Mouse (Mus musculus): ENCODE results near the gene Pde10a. TPM values are rescaled to one million over a fixed set of nuclear protein-coding genes. Genes with fewer than 3 reads are reported as not detected.

Gene Pde10a
- polyA plus RNA-seq, 1 experiment from 2014 or later, result 4.4 TPM

DNA sequence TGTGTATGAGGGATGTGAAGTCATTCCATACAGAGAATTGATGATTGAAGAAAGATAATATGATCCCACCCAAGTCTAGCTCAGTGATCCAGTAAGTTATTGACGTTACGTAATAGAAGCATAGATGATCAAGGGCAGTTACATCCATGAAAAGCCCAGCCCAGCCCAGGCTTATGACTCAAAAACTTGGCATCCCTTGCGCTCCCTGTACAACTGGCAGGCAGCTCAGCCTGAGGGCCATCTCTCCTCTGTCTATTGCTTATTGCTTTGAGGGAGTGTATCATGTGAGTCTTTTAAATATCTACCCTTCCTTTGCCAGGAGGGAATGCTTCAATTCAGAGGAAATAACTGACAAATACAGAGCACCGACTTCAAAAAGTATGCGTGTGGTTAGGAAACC, 232.4 kb downstream of the Pde10a start:
- H3K9ac ChIP-seq (replicated peaks), result no peak overlapping the region
- no peak overlapping the region for H3K27ac ChIP-seq
- no peaks in the 10 kb centered on the region for H3K9me3 ChIP-seq
- H3K4me1 ChIP-seq (replicated peaks), result no peaks in the 10 kb centered on the region
- no peak for ATAC-seq (ENCODE audit: insufficient number of reproducible peaks, insufficient read depth, low FRiP score, low TSS enrichment, low read depth)
- no peak overlapping the region for H3K4me3 ChIP-seq (replicated peaks)
- no peak overlapping the region for H3K4me2 ChIP-seq
- H3K36me3 ChIP-seq, result no peaks in the 10 kb centered on the region
- no peaks in the 10 kb centered on the region for H3K27me3 ChIP-seq
- WGBS, result 88% methylated on average over 5 of the region's 5 CpGs

DNA sequence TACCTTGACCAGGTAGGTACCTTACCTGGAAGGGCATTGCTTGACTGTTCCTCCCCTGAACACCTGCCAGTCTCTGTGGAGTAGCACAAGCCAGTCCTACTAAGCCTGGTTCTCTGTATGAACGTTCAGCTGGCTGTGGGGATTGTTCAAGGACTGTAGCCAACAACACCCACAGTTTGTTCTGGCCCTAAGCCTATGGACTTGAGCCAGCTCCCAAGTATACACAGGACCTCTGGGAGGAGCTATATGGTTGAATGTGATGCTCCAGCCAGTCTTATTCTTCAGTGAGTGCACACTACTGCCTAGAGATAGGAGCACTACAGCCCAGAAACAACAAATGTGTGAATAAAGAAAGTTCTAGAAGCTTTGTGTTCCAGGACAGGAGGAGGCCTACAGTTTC, 238.1 kb downstream of the Pde10a start:
- no peak overlapping the region for H3K4me2 ChIP-seq
- H3K36me3 ChIP-seq, result no peaks in the 10 kb centered on the region
- no peak overlapping the region for H3K4me3 ChIP-seq (replicated peaks)
- no peaks in the 10 kb centered on the region for H3K4me1 ChIP-seq (replicated peaks)
- no peak overlapping the region for H3K9ac ChIP-seq (replicated peaks)
- no peaks in the 10 kb centered on the region for H3K27me3 ChIP-seq
- no peak overlapping the region for H3K27ac ChIP-seq
- no peak for ATAC-seq (ENCODE audit: insufficient number of reproducible peaks, insufficient read depth, low FRiP score, low TSS enrichment, low read depth)
- 59% methylated on average over 1 of the region's 1 CpGs for WGBS
- H3K9me3 ChIP-seq, result no peaks in the 10 kb centered on the region

DNA sequence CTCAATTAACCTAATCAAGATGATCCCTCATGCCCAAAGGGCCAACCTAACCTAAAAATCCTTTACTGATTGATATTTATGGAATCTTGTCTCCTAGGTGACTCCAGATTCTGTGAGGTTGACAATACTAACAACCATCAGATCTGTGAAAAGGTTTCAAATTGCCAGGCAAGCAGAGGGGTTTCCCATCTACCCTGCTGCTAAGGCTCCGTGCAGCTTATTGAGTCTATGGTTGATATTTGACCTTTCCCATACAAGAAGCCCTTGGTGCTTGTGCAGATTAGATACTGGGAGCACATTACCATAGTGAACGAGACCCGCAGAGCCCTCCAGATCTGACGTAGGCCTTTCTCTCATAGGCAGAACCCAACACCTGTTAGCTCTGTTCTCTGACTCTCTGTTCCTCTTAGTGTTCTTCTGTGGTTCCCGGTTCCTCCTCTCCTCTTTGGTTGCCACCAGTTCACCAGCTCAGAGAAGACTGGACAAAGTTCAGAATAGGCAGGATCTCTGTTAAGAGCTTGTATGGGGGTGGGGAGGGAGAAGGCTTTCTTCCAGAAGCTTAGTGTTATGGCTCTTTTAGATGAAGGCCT, 240.9 kb downstream of the Pde10a start:
- Histone ChIP-seq H3K27me3 (no peaks in the 10 kb centered on the region), H3K27ac (no peak overlapping the region), H3K4me1 (replicated peaks) (no peaks in the 10 kb centered on the region), H3K9ac (replicated peaks) (no peak overlapping the region), H3K4me3 (replicated peaks) (no peak overlapping the region), H3K36me3 (no peaks in the 10 kb centered on the region), H3K4me2 (no peak overlapping the region), H3K9me3 (no peaks in the 10 kb centered on the region; the same call in 1 of the 2 replicates)
- WGBS, result 88% methylated on average over 5 of the region's 5 CpGs
- ATAC-seq (ENCODE audit: insufficient number of reproducible peaks, insufficient read depth, low FRiP score, low TSS enrichment, low read depth), result no peak

DNA sequence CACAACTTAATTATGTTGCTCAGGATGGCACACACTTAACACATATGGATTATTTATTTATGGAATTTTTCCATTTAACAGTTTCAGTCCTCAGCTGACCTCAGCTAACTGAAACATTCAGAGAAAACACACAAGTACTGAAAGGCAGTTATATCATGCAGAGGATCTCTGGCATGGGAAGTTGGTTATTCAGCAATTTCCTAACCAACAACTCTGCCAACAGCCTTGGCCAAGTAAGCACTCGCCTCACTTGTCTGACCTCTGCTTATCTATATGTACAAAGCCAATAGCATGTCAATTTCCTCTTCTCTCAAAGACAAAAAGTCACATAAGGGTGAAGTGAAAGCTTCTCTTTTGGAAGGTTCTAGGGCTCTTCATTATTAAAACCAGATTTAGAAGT, 244.0 kb downstream of the Pde10a start:
- no peak overlapping the region for H3K9ac ChIP-seq (replicated peaks)
- H3K4me3 ChIP-seq (replicated peaks), result no peak overlapping the region
- H3K27ac ChIP-seq, result no peak overlapping the region
- ATAC-seq (ENCODE audit: insufficient number of reproducible peaks, insufficient read depth, low FRiP score, low TSS enrichment, low read depth), result no peak
- no peaks in the 10 kb centered on the region for H3K4me1 ChIP-seq (replicated peaks)
- H3K36me3 ChIP-seq, result no peaks in the 10 kb centered on the region
- H3K27me3 ChIP-seq, result no peaks in the 10 kb centered on the region
- H3K4me2 ChIP-seq, result no peak overlapping the region
- WGBS, result 83% methylated on average over 1 of the region's 1 CpGs
- no peaks in the 10 kb centered on the region; the same call in 1 of the 2 replicates for H3K9me3 ChIP-seq

DNA sequence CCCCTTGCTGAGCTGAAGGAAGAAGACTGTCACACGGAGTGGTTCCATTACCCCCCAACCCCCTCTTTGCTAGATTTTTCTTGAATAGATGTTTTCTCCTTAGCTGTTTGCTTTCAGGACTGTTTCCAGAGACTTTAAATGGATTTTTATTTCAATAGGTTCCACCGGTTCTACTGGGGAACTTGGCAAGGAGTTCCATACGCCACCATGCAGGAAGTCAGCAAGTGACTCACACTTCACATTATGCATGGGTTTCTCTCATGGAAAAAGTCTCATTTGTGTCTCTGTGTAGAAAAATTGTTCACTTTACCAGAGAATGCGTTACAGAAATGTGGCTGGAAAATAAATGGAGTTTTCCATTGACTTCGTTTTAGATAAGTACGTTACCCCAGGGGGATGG, 248.2 kb downstream of the Pde10a start:
- Histone ChIP-seq H3K4me1 (replicated peaks) (no peaks in the 10 kb centered on the region), H3K9me3 (no peaks in the 10 kb centered on the region; the same call in 1 of the 2 replicates), H3K36me3 (no peaks in the 10 kb centered on the region), H3K27ac (no peak overlapping the region), H3K27me3 (no peaks in the 10 kb centered on the region; the same call in 1 of the 2 replicates), H3K4me3 (replicated peaks) (no peak overlapping the region), H3K9ac (replicated peaks) (no peak overlapping the region), H3K4me2 (no peak overlapping the region)
- WGBS, result 89% methylated on average over 6 of the region's 6 CpGs
- ATAC-seq (ENCODE audit: insufficient number of reproducible peaks, insufficient read depth, low FRiP score, low TSS enrichment, low read depth), result no peak

DNA sequence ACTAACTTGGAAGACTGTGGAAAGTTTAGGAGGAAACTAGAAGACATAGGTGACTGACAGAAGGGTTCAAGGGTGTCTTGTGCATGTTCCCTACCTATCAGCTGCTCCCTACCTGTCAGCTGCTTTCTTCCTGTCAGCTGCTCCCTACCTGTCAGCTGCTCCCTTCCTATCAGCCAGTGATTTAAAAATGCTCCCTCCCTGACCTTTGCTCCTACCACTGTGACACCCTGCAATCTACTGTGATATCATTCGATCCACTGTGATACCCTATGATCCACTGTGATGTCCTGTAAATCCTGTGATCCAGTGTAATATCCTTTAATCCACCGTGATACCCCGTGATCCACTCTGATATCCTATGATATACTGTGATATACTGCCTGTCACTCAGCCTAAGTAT, 249.1 kb downstream of the Pde10a start:
- H3K4me1 ChIP-seq (replicated peaks), result no peaks in the 10 kb centered on the region
- ATAC-seq (ENCODE audit: insufficient number of reproducible peaks, insufficient read depth, low FRiP score, low TSS enrichment, low read depth), result no peak
- H3K4me3 ChIP-seq (replicated peaks), result no peak overlapping the region
- H3K9ac ChIP-seq (replicated peaks), result no peak overlapping the region
- H3K27ac ChIP-seq, result no peak overlapping the region
- no peaks in the 10 kb centered on the region; the same call in 1 of the 2 replicates for H3K9me3 ChIP-seq
- H3K36me3 ChIP-seq, result no peaks in the 10 kb centered on the region
- H3K4me2 ChIP-seq, result no peak overlapping the region
- 78% methylated on average over 3 of the region's 3 CpGs for WGBS
- no peaks in the 10 kb centered on the region; the same call in 1 of the 2 replicates for H3K27me3 ChIP-seq

DNA sequence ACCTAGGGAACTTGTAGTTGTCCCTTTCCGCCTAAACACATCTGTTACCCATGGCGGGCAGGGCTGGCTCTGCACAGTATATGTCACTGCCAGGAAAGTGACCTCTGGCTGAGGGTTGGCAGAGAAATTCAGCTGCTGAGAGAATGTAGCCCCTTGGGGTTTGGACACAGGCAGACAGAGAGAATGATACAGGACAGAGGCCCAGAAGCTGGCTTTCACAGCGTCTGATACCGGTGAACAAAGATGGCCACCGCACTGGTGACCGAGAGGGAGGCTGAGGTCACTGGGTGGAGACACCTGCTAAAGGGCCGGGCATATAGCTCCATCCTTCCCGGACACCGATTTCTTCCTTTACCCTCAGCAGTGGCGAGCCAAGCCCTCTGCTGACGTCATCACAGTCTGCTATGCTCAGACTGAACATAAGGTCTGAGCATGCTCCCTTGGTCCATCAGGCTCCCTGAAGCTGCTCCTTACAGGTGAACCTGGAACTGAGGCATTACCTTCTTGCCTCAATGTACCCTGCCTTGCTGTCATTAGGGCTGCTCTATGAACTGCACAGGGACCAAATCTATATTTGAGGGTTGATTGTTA, 250.5 kb downstream of the Pde10a start:
- WGBS, result 83% methylated on average over 11 of the region's 11 CpGs
- Histone ChIP-seq H3K9me3 (no peaks in the 10 kb centered on the region), H3K9ac (replicated peaks) (no peak overlapping the region), H3K27me3 (no peaks in the 10 kb centered on the region; the same call in 1 of the 2 replicates), H3K27ac (no peak overlapping the region), H3K36me3 (no peaks in the 10 kb centered on the region), H3K4me3 (replicated peaks) (no peak overlapping the region), H3K4me2 (no peak overlapping the region), H3K4me1 (replicated peaks) (no peaks in the 10 kb centered on the region)
- ATAC-seq (ENCODE audit: insufficient number of reproducible peaks, insufficient read depth, low FRiP score, low TSS enrichment, low read depth), result no peak

DNA sequence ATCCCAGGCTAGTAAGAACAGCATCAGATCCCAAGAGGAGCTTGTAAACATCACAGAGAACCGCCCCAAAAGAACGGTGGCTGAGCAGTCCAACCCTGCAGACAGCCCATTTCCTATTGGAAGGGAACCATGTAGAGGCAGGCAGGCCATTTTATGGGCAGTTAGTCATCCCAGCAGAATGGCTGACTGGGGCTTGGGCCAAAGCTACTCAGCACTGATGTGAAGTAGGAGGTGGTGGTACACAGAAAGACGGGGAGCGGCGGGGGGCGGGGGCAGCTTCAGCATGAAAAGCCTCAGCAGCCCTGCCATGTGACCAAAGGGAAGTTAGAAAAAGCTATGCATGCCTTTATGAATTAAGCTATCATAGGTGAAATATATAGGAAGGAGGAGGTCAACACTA, 252.5 kb downstream of the Pde10a start:
- Histone ChIP-seq H3K4me2 (no peak overlapping the region), H3K27ac (no peak overlapping the region), H3K9ac (replicated peaks) (no peak overlapping the region), H3K36me3 (no peaks in the 10 kb centered on the region), H3K27me3 (no peaks in the 10 kb centered on the region; the same call in 1 of the 2 replicates), H3K9me3 (no peaks in the 10 kb centered on the region), H3K4me1 (replicated peaks) (no peaks in the 10 kb centered on the region), H3K4me3 (replicated peaks) (no peak overlapping the region)
- no peak for ATAC-seq (ENCODE audit: insufficient number of reproducible peaks, insufficient read depth, low FRiP score, low TSS enrichment, low read depth)
- 88% methylated on average over 6 of the region's 6 CpGs for WGBS

DNA sequence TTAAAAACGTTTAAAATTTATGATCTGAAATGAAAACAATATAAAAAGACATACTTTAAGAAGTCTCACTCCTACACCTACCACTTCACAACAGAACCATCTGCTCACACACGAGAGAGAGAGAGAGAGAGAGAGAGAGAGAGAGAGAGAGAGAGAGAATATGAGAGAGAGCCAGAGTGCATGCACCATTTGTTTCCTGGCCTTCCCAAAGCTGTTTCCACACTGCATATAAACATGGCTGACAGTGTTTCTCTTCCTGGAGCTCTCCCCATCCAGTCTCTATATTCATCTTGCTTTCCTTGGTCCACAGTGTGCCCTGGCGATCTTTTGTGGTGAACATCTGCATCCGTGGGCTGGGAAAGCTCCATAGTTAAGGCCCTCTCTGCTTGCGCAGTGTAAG, 253.7 kb downstream of the Pde10a start:
- H3K4me2 ChIP-seq, result no peak overlapping the region
- ATAC-seq (ENCODE audit: insufficient number of reproducible peaks, insufficient read depth, low FRiP score, low TSS enrichment, low read depth), result no peak
- no peak overlapping the region for H3K9ac ChIP-seq (replicated peaks)
- H3K4me1 ChIP-seq (replicated peaks), result no peaks in the 10 kb centered on the region
- H3K4me3 ChIP-seq (replicated peaks), result no peak overlapping the region
- no peak overlapping the region for H3K27ac ChIP-seq
- 55% methylated on average over 5 of the region's 5 CpGs for WGBS
- H3K27me3 ChIP-seq, result no peaks in the 10 kb centered on the region; the same call in 1 of the 2 replicates
- no peaks in the 10 kb centered on the region for H3K36me3 ChIP-seq
- H3K9me3 ChIP-seq, result no peaks in the 10 kb centered on the region

DNA sequence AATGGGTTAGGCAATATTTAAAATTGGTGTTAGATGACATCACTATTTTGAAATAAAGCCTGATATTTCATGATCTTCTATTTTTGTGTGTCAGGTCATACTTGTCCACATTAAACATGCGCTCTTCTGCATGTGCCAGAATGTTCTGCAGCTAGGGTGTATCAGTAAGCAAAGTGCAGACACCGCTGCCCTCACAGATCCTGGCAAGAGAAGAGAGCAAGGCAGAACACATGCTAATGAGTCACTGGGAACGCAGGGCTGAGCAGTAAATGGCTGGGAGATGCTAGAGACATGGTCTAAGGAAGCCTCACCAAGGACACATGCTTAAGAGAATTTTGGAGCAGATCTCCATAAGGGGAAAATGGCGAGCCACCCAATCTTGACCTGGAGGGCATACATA, 255.3 kb downstream of the Pde10a start:
- H3K4me2 ChIP-seq, result no peak overlapping the region
- no peaks in the 10 kb centered on the region; the same call in 1 of the 2 replicates for H3K27me3 ChIP-seq
- 83% methylated on average over 4 of the region's 4 CpGs for WGBS
- H3K9me3 ChIP-seq, result no peaks in the 10 kb centered on the region
- no peak for ATAC-seq (ENCODE audit: insufficient number of reproducible peaks, insufficient read depth, low FRiP score, low TSS enrichment, low read depth)
- H3K9ac ChIP-seq (replicated peaks), result no peak overlapping the region
- H3K27ac ChIP-seq, result no peak overlapping the region
- no peaks in the 10 kb centered on the region for H3K4me1 ChIP-seq (replicated peaks)
- H3K36me3 ChIP-seq, result no peaks in the 10 kb centered on the region
- H3K4me3 ChIP-seq (replicated peaks), result no peak overlapping the region

DNA sequence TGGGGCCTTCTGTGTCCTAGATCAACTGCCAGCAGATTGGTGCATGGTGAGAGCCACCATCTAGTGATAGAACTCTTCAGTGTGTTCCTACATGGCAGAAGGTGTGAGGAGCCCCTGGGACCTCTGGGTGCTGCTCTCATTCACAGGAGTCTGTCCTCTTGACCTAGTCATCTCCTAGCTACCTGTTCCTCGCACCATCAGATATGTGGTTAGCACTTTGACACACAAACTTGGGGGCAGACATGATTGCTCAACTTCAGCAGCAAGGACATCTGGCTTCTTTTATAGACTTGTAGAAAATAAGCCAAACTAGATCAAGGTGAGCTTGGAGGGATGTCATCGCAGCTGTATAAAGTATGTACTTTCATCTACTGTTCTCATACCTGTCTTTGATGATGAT, 255.9 kb downstream of the Pde10a start:
- H3K27me3 ChIP-seq, result no peaks in the 10 kb centered on the region
- H3K4me2 ChIP-seq, result no peak overlapping the region
- H3K9ac ChIP-seq (replicated peaks), result no peak overlapping the region
- WGBS, result 85% methylated on average over 2 of the region's 2 CpGs
- no peak overlapping the region for H3K27ac ChIP-seq
- no peak overlapping the region for H3K4me3 ChIP-seq (replicated peaks)
- no peaks in the 10 kb centered on the region for H3K4me1 ChIP-seq (replicated peaks)
- H3K36me3 ChIP-seq, result no peaks in the 10 kb centered on the region
- H3K9me3 ChIP-seq, result no peaks in the 10 kb centered on the region
- no peak for ATAC-seq (ENCODE audit: insufficient number of reproducible peaks, insufficient read depth, low FRiP score, low TSS enrichment, low read depth)

DNA sequence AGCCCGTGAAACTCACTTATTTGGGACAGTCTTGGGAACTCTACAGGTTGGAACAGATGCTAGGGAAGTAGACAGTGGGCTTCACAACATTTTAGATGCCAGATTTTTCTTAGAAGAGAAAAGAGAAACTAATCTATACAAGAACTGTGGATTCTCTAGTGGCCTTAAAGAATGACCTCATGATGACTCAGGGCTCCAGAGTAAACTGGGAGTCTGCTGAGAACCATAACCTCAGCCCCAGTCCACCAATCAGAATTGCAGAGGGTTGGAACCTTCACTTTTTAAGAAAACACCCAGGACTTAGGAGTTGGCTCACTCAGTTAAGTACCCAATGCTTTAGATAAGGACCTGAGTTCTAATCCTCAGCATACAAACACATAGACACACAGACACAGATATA, 256.4 kb downstream of the Pde10a start:
- ATAC-seq (ENCODE audit: insufficient number of reproducible peaks, insufficient read depth, low FRiP score, low TSS enrichment, low read depth), result no peak
- Histone ChIP-seq H3K9ac (replicated peaks) (no peak overlapping the region), H3K36me3 (no peaks in the 10 kb centered on the region), H3K27ac (no peak overlapping the region), H3K4me3 (replicated peaks) (no peak overlapping the region), H3K4me1 (replicated peaks) (no peaks in the 10 kb centered on the region), H3K9me3 (no peaks in the 10 kb centered on the region), H3K4me2 (no peak overlapping the region), H3K27me3 (no peaks in the 10 kb centered on the region)
- WGBS, result 71% methylated on average over 1 of the region's 1 CpGs

Measured in limb, embryonic 12.5 days (tissue).